Comparison of ENCODE assay signal across 12 mouse cellular contexts in genomic region chr2:102113323-102113722, GRCm38 (mm10).
A peak's percentile ranks its signal among the peaks of the same experiment; 100 is the strongest.
DNase-seq lines count a peak whose midpoint lies in the region; ATAC-seq and TF ChIP-seq lines count a peak whose summit lies in the region.
"Had no signal": no experiment of that assay in that cellular context is flagged by ENCODE, and none has a peak within 500 bp of the region (broad histone marks: within the 10 kb centered on the region; RNA-seq: fewer than 3 reads in every experiment).

No protein-coding gene starts in this region.

- WGBS in heart, embryonic 16.5 days = 25% methylated on average over 12 of the region's 12 CpGs
- 71% methylated on average over 12 of the region's 12 CpGs for WGBS in liver, embryonic 14.5 days (ENCODE audit: insufficient replicate concordance)
- 68% methylated on average over 12 of the region's 12 CpGs for WGBS in stomach, postnatal 0 days

- TF ChIP-seq EP300 in liver, embryonic 14.5 days (IDR thresholded peaks at IDR 0.05; ENCODE audit: low read depth) = no peak
- TF ChIP-seq EP300 in stomach, postnatal 0 days (optimal IDR thresholded peaks at IDR 0.05) = no peak

- no peak for DNase-seq in heart, postnatal 25 days (ENCODE audit: low spot score)
- peak; percentile 90 for DNase-seq in kidney, adult 11 months
- DNase-seq in liver, embryonic 14.5 days (ENCODE audit: low read depth in 3 of 3, low spot score in 3 of 3) = no peak
- peak; percentile 88 for DNase-seq in stomach, postnatal 0 days (ENCODE audit: low spot score)
- DNase-seq in neural tube, embryonic 10.5 days (ENCODE audit: extremely low spot score, low spot score) = no peak
- no peak for DNase-seq in Muller cell, postnatal 12 days (ENCODE audit: inconsistent ontology term)
- DNase-seq: adrenal gland, postnatal 36 days; right cerebral cortex, postnatal 25 days; thymus, adult 2 months had no signal

- no peak overlapping the region for H3K4me3 ChIP-seq in heart, embryonic 16.5 days (ENCODE audit: low read length)
- H3K4me3 ChIP-seq in liver, embryonic 14.5 days (ENCODE audit: insufficient read depth in 1 of 2, low read depth in 2 of 2, low read length in 2 of 2) = no peak overlapping the region
- H3K4me3 ChIP-seq in stomach, postnatal 0 days (ENCODE audit: low read depth, low read length) = no peak overlapping the region
- H3K4me3 ChIP-seq: limb, embryonic 12.5 days had no signal

- no peaks in the 10 kb centered on the region for H3K9me3 ChIP-seq in heart, embryonic 16.5 days (replicated peaks; ENCODE audit: control insufficient read depth, low read length)
- no peaks in the 10 kb centered on the region for H3K9me3 ChIP-seq in liver, embryonic 14.5 days (ENCODE audit: control insufficient read depth, low read length)
- H3K9me3 ChIP-seq in stomach, postnatal 0 days (ENCODE audit: control insufficient read depth, low read length) = no peaks in the 10 kb centered on the region
- H3K9me3 ChIP-seq: limb, embryonic 12.5 days had no signal

- peaks cover 34% of the 10 kb centered on the region for H3K4me1 ChIP-seq in heart, embryonic 16.5 days (ENCODE audit: control insufficient read depth, insufficient read depth, low read length)
- H3K4me1 ChIP-seq in liver, embryonic 14.5 days (replicated peaks; ENCODE audit: control insufficient read depth in 2 of 2, insufficient read depth in 2 of 2, low read length in 1 of 2) = 0 out of 4 replicates have a peak, but pooled peaks cover 0 to 3% of the 10 kb centered on the region in 2 experiments
- peaks cover 5% of the 10 kb centered on the region for H3K4me1 ChIP-seq in stomach, postnatal 0 days (replicated peaks; ENCODE audit: control insufficient read depth, insufficient read depth)

- H3K4me2 ChIP-seq in heart, embryonic 16.5 days (ENCODE audit: low read depth, low read length) = peak overlapping the region; percentile 1; the same call in 1 of the 2 replicates
- H3K4me2 ChIP-seq in liver, embryonic 14.5 days (ENCODE audit: low read depth) = peak overlapping the region; percentile 8; the same call in 1 of the 2 replicates
- no peak overlapping the region for H3K4me2 ChIP-seq in stomach, postnatal 0 days (replicated peaks; ENCODE audit: low read depth)
- H3K4me2 ChIP-seq: limb, embryonic 12.5 days had no signal

- no peak for TF ChIP-seq CTCF in liver, embryonic 14.5 days (IDR thresholded peaks at IDR 0.05; ENCODE audit: low read depth)
- TF ChIP-seq CTCF in stomach, postnatal 0 days (IDR thresholded peaks at IDR 0.05; ENCODE audit: low read depth) = no peak

- intact Hi-C loops in heart, postnatal 25 days (cut with DNase I) = no loop called here

- no peaks in the 10 kb centered on the region for H3K27me3 ChIP-seq in heart, embryonic 16.5 days (ENCODE audit: control insufficient read depth, insufficient read depth, low read length)
- H3K27me3 ChIP-seq in liver, embryonic 14.5 days (ENCODE audit: control insufficient read depth, insufficient read depth, low read length) = no peaks in the 10 kb centered on the region
- no peaks in the 10 kb centered on the region for H3K27me3 ChIP-seq in stomach, postnatal 0 days (ENCODE audit: control insufficient read depth, insufficient read depth, low read length)
- H3K27me3 ChIP-seq: limb, embryonic 12.5 days had no signal

- ATAC-seq in heart, embryonic 16.5 days (replicated peaks; ENCODE audit: extremely low read depth, insufficient read depth, low FRiP score) = peak; percentile 23; the same call in 1 of the 2 replicates
- peak; percentile 52 for ATAC-seq in liver, embryonic 14.5 days (ENCODE audit: insufficient read depth)
- peak; percentile 90 for ATAC-seq in stomach, postnatal 0 days (ENCODE audit: low FRiP score, low TSS enrichment)
- ATAC-seq: hindbrain, postnatal 0 days had no signal

- H3K9ac ChIP-seq in heart, embryonic 16.5 days (ENCODE audit: low read length) = no peak overlapping the region
- no peak overlapping the region for H3K9ac ChIP-seq in liver, embryonic 14.5 days (replicated peaks)
- H3K9ac ChIP-seq in stomach, postnatal 0 days (ENCODE audit: low read length) = no peak overlapping the region
- H3K9ac ChIP-seq: limb, embryonic 12.5 days had no signal

- no peaks in the 10 kb centered on the region for H3K36me3 ChIP-seq in heart, embryonic 16.5 days (ENCODE audit: control insufficient read depth, insufficient read depth)
- no peaks in the 10 kb centered on the region for H3K36me3 ChIP-seq in liver, embryonic 14.5 days (replicated peaks; ENCODE audit: control insufficient read depth, insufficient read depth, low read depth)
- no peaks in the 10 kb centered on the region; the same call in 1 of the 2 replicates for H3K36me3 ChIP-seq in stomach, postnatal 0 days (ENCODE audit: control insufficient read depth, insufficient read depth, low read length)

- H3K27ac ChIP-seq in heart, embryonic 16.5 days (ENCODE audit: low read length) = 0 out of 2 replicates have a peak overlapping the region, but pooled peaks have one; percentile 6
- H3K27ac ChIP-seq in liver, embryonic 14.5 days = no peak overlapping the region
- no peak overlapping the region for H3K27ac ChIP-seq in stomach, postnatal 0 days (replicated peaks)
- H3K27ac ChIP-seq: hindbrain, postnatal 0 days had no signal

Comparison
In these comparisons a context has a peak if more than half of its experiments do, and no peak if none do; other contexts are left out.
1. ATAC-seq: peak in every context shown above with its lines; median percentile 90 in stomach, postnatal 0 days; 52 in liver, embryonic 14.5 days; 23 in heart, embryonic 16.5 days.
2. DNase-seq: peak in kidney, adult 11 months (single experiment) and stomach, postnatal 0 days (single experiment); none in heart, postnatal 25 days (single experiment), liver, embryonic 14.5 days (0 of 3), neural tube, embryonic 10.5 days (single experiment) and Muller cell, postnatal 12 days (single experiment).